Mouse (Mus musculus) heart, embryonic 10.5 days (tissue): Measurements from ENCODE around the gene Tmem184a. TPM values are rescaled to one million over a fixed set of nuclear protein-coding genes. Genes with fewer than 3 reads are reported as not detected.

Experiments
- DNase-seq: peaks from one replicate; pipeline ENCODE4 v3.0.0-alpha.2; 2017; ENCODE audit warnings: low spot score
- H3K27ac ChIP-seq: fragments of 300-500 bp; sonication (generic); 2 replicates; pipeline ENCODE4 v1.5.1; 2016; ENCODE audit warnings: mild to moderate bottlenecking
- H3K27me3 ChIP-seq: fragments of 300-500 bp; sonication (generic); 2 replicates; pipeline ENCODE4 v1.6.1; 2016; ENCODE audit warnings: mild to moderate bottlenecking; ENCODE audit not compliant: poor library complexity, insufficient read depth, severe bottlenecking
- H3K36me3 ChIP-seq: fragments of 300-500 bp; sonication (generic); 2 replicates; pipeline ENCODE4 v1.6.1; 2016; ENCODE audit warnings: mild to moderate bottlenecking, moderate library complexity
- H3K4me1 ChIP-seq: fragments of 300-500 bp; sonication (generic); 2 replicates; pipeline ENCODE4 v1.6.1; 2016; ENCODE audit warnings: mild to moderate bottlenecking
- H3K4me3 ChIP-seq: fragments of 300-500 bp; sonication (generic); 2 replicates; pipeline ENCODE4 v1.5.1; 2016; ENCODE audit warnings: mild to moderate bottlenecking, moderate library complexity
- H3K9me3 ChIP-seq: fragments of 300-500 bp; sonication (generic); 2 replicates; pipeline ENCODE4 v1.6.1; 2016; ENCODE audit warnings: mild to moderate bottlenecking, moderate library complexity
- WGBS: fragments of 180-500 bp; shearing (Covaris S2); methylation state at CpG from one replicate; pipeline ENCODE4 v1.1.7; 2016; 5-methylcytosine and 5-hydroxymethylcytosine counted together
- polyA plus RNA-seq: library from polyadenylated mRNA; unstranded; fragments of >200 nt; fragmentation: Nextera tagmentation; extraction: Ambion mirVana; gene quantifications from 2 replicates; pipeline ENCODE4 v1.2.1, GENCODE M21; 2016

The Tmem184a gene
- polyA plus RNA-seq, 1 experiment from 2014 or later, result 3.6 TPM

GRCm38 (mm10) chr5:139809397-139809796 lies 10.3 kb downstream of the Tmem184a start:
- Histone ChIP-seq H3K9me3 (no peaks in the 10 kb centered on the region), H3K36me3 (no peaks in the 10 kb centered on the region), H3K27me3 (peaks cover 27% of the 10 kb centered on the region), H3K27ac (no peak overlapping the region), H3K4me1 (peaks cover 47% of the 10 kb centered on the region), H3K4me3 (no peak overlapping the region)
- no peak for DNase-seq
- WGBS, result 51% methylated on average over 4 of the region's 4 CpGs

GRCm38 (mm10) chr5:139805924-139806323 lies 13.8 kb downstream of the Tmem184a start:
- 88% methylated on average over 8 of the region's 8 CpGs for WGBS
- Histone ChIP-seq H3K9me3 (no peaks in the 10 kb centered on the region), H3K27ac (peak overlapping the region; percentile 89), H3K36me3 (peaks cover 16% of the 10 kb centered on the region), H3K4me3 (no peak overlapping the region), H3K4me1 (peaks cover 48% of the 10 kb centered on the region), H3K27me3 (no peaks in the 10 kb centered on the region)
- peak; percentile 83 for DNase-seq

GRCm38 (mm10) chr5:139804573-139805111 lies 15.1 kb downstream of the Tmem184a start:
- H3K9me3 ChIP-seq, result no peaks in the 10 kb centered on the region
- 54% methylated on average over 11 of the region's 11 CpGs for WGBS
- no peak for DNase-seq

GRCm38 (mm10) chr5:139804107-139804551 lies 15.6 kb downstream of the Tmem184a start:
- no peaks in the 10 kb centered on the region for H3K9me3 ChIP-seq
- DNase-seq, result peak; percentile 96
- H3K4me1 ChIP-seq, result peaks cover 66% of the 10 kb centered on the region
- H3K27me3 ChIP-seq, result no peaks in the 10 kb centered on the region
- H3K4me3 ChIP-seq, result peak overlapping the region; percentile 42
- H3K27ac ChIP-seq, result peak overlapping the region; percentile 89
- H3K36me3 ChIP-seq, result peaks cover 34% of the 10 kb centered on the region
- 2% methylated on average over 6 of the region's 6 CpGs for WGBS

More at GRCm38 (mm10) chr5:139804573-139805111, 15.1 kb downstream of the Tmem184a start:
- Histone ChIP-seq H3K4me1 (peaks cover 61% of the 10 kb centered on the region), H3K27me3 (no peaks in the 10 kb centered on the region), H3K36me3 (peaks cover 29% of the 10 kb centered on the region), H3K4me3 (0 out of 2 replicates have a peak overlapping the region, but pooled peaks have one; percentile 42), H3K27ac (peak overlapping the region; percentile 89)

- H3K4me1 ChIP-seq, result peaks cover 71% of the 10 kb centered on the region
- peak overlapping the region; percentile 42 for H3K4me3 ChIP-seq
- 6% methylated on average over 12 of the region's 12 CpGs for WGBS
- peak; percentile 92 for DNase-seq
- H3K36me3 ChIP-seq, result peaks cover 37% of the 10 kb centered on the region
- H3K27ac ChIP-seq, result peak overlapping the region; percentile 89
- H3K27me3 ChIP-seq, result no peaks in the 10 kb centered on the region
- H3K9me3 ChIP-seq, result no peaks in the 10 kb centered on the region
Observed at GRCm38 (mm10) chr5:139803601-139804102, 16.1 kb downstream of the Tmem184a start.

GRCm38 (mm10) chr5:139803165-139803564 lies 16.6 kb downstream of the Tmem184a start:
- Histone ChIP-seq H3K4me1 (peaks cover 74% of the 10 kb centered on the region), H3K36me3 (peaks cover 37% of the 10 kb centered on the region), H3K4me3 (peak overlapping the region; percentile 42; the same call in 1 of the 2 replicates)

GRCm38 (mm10) chr5:139801880-139802279 lies 17.8 kb downstream of the Tmem184a start:
- Histone ChIP-seq H3K27ac (no peak overlapping the region), H3K4me3 (no peak overlapping the region), H3K4me1 (peaks cover 84% of the 10 kb centered on the region), H3K36me3 (peaks cover 37% of the 10 kb centered on the region), H3K27me3 (no peaks in the 10 kb centered on the region), H3K9me3 (no peaks in the 10 kb centered on the region)
- no peak for DNase-seq
- WGBS, result 90% methylated on average over 10 of the region's 10 CpGs

More at GRCm38 (mm10) chr5:139803165-139803564, 16.6 kb downstream of the Tmem184a start:
- H3K27me3 ChIP-seq, result no peaks in the 10 kb centered on the region
- H3K27ac ChIP-seq, result peak overlapping the region; percentile 89
- H3K9me3 ChIP-seq, result no peaks in the 10 kb centered on the region
- 69% methylated on average over 8 of the region's 8 CpGs for WGBS
- DNase-seq, result no peak

- Histone ChIP-seq H3K9me3 (no peaks in the 10 kb centered on the region), H3K36me3 (peaks cover 37% of the 10 kb centered on the region), H3K27me3 (no peaks in the 10 kb centered on the region), H3K4me3 (no peak overlapping the region), H3K4me1 (peaks cover 90% of the 10 kb centered on the region), H3K27ac (peak overlapping the region; percentile 93; the same call in 1 of the 2 replicates)
- no peak for DNase-seq
- WGBS, result 87% methylated on average over 8 of the region's 8 CpGs
Observed at GRCm38 (mm10) chr5:139801231-139801630, 18.5 kb downstream of the Tmem184a start.

- no peaks in the 10 kb centered on the region for H3K27me3 ChIP-seq
- no peak for DNase-seq
- peaks cover 37% of the 10 kb centered on the region for H3K36me3 ChIP-seq
- peak overlapping the region; percentile 93 for H3K27ac ChIP-seq
- WGBS, result 89% methylated on average over 33 of the region's 33 CpGs
- no peaks in the 10 kb centered on the region for H3K9me3 ChIP-seq
- H3K4me3 ChIP-seq, result no peak overlapping the region
- H3K4me1 ChIP-seq, result peaks cover 92% of the 10 kb centered on the region
Observed at GRCm38 (mm10) chr5:139799801-139800590, 19.7 kb downstream of the Tmem184a start.

GRCm38 (mm10) chr5:139799041-139799440 lies 20.7 kb downstream of the Tmem184a start:
- Histone ChIP-seq H3K36me3 (peaks cover 37% of the 10 kb centered on the region), H3K4me3 (no peak overlapping the region), H3K4me1 (peaks cover 92% of the 10 kb centered on the region), H3K27me3 (no peaks in the 10 kb centered on the region), H3K9me3 (no peaks in the 10 kb centered on the region), H3K27ac (peak overlapping the region; percentile 93)
- DNase-seq, result no peak
- WGBS, result 93% methylated on average over 9 of the region's 9 CpGs

GRCm38 (mm10) chr5:139798168-139798900 lies 21.4 kb downstream of the Tmem184a start:
- H3K4me1 ChIP-seq, result peaks cover 92% of the 10 kb centered on the region
- peaks cover 37% of the 10 kb centered on the region for H3K36me3 ChIP-seq
- no peaks in the 10 kb centered on the region for H3K27me3 ChIP-seq
- H3K27ac ChIP-seq, result peak overlapping the region; percentile 93
- DNase-seq, result no peak
- peak overlapping the region; percentile 48 for H3K4me3 ChIP-seq
- H3K9me3 ChIP-seq, result no peaks in the 10 kb centered on the region
- WGBS, result 42% methylated on average over 12 of the region's 12 CpGs

- H3K9me3 ChIP-seq, result no peaks in the 10 kb centered on the region
- H3K4me3 ChIP-seq, result peak overlapping the region; percentile 48
- peak; percentile 91 for DNase-seq
- H3K36me3 ChIP-seq, result peaks cover 35% of the 10 kb centered on the region
- 23% methylated on average over 11 of the region's 11 CpGs for WGBS
- H3K27me3 ChIP-seq, result no peaks in the 10 kb centered on the region
- H3K27ac ChIP-seq, result peak overlapping the region; percentile 93
- H3K4me1 ChIP-seq, result peaks cover 92% of the 10 kb centered on the region
Observed at GRCm38 (mm10) chr5:139797473-139798167, 22.1 kb downstream of the Tmem184a start.
